Mouse (Mus musculus): ENCODE data around the gene Pirb.
"Not testable (repeated sequence)": the region's sequence is repeated elsewhere in the genome, so short reads cannot be mapped to it uniquely, and the experiment has no call there.

Gene Pirb

DNA sequence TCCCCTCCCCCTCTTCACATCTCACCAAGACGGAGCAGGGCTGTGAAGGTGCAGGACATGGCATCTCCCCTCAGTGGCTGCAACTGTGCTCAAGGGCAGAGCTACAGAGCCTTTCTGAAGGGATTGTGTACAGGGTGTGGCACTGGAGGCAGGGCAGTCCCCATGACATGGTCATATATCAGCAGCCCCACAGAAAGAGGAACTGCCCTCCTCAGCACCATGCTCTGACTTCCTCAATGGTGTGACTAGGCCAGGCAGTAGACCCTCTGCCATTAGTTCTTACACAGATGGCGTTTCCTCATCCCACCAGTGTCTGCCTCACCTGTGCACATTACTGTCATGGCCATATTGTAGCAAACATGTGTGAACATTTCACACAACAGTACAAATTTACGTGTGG, at the start of gene Pirb:
TSS of gene Pirb (minus strand) at position 124 of the 400 bp plus-strand sequence.
- not testable (repeated sequence) for DNase-seq (ENCODE audit: low spot score)

DNA sequence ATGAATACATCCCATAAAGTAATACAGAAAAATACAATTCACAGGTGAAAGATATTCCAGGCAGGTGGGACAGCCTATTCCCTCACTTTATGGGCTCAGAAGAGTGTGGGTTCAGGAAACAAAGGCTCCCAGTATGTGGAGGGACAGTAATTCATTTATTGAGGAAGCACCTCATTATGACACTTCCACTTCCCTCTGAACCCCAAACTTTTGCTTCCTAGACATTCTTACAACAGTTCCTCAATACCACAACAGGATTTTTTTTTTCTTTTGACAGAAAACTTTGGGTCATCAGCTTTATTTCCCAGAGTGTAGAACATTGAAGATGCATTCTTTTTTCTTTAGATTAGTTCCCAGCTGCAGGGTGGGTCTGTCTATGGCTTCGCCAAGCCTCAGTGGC, 12.5 kb upstream of the Pirb start:
- DNase-seq (ENCODE audit: low spot score): not testable (repeated sequence)

DNA sequence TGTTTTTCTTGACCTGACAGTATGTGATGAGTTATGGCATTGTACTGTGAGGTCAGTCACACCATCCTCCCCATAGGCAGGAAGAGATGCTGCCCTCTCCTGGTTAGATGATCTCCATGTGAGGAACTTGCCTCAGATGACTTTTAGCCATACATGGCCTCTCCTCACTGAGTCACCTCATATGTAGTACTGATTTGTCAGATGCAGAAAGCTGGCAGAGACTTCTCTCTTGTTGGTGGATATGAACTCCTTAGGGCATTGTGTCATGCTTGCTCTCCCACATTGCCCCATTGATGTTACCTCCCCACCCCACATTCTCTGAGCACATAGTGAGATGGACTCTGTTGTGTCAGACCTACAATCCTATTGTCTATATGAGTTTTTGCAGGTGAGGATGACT, 5.3 kb upstream of the Pirb start:
- DNase-seq (ENCODE audit: low spot score): not testable (repeated sequence)

- no peak for DNase-seq (ENCODE audit: low spot score)
These were observed 4.9 kb downstream of the Pirb start for GRCm38 (mm10) chr7:3715249-3715648.

GRCm38 (mm10) chr7:3712264-3712942, 7.8 kb downstream of the Pirb start:
- no peak for DNase-seq (ENCODE audit: low spot score)

DNA sequence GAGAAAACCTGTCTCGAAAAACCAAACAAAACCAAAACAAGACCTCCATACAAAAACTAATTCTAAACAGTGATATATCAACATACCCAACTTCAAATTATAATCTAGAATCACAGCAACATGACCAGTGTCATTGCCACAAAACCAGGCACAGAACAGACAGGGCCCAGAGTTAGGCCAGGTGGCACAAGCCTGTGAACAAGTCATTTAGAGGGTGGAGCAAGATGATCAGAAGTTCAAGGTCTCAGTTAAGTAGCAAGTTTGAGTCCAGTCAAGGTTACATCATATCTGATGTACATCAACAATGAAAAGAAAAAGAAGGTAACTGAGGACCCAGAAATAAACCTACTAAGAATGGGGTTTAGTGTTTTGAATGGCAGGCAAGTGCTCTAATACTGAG, 11.2 kb downstream of the Pirb start:
- no peak for DNase-seq (ENCODE audit: low spot score)

GRCm38 (mm10) chr7:3708447-3708980, 11.7 kb downstream of the Pirb start:
- not testable (repeated sequence) for DNase-seq (ENCODE audit: low spot score)

GRCm38 (mm10) chr7:3707568-3708413, 12.4 kb downstream of the Pirb start:
- no peak for DNase-seq (ENCODE audit: low spot score)

- DNase-seq (ENCODE audit: low spot score): no peak
These were observed 13.2 kb downstream of the Pirb start for GRCm38 (mm10) chr7:3707027-3707426.

DNA sequence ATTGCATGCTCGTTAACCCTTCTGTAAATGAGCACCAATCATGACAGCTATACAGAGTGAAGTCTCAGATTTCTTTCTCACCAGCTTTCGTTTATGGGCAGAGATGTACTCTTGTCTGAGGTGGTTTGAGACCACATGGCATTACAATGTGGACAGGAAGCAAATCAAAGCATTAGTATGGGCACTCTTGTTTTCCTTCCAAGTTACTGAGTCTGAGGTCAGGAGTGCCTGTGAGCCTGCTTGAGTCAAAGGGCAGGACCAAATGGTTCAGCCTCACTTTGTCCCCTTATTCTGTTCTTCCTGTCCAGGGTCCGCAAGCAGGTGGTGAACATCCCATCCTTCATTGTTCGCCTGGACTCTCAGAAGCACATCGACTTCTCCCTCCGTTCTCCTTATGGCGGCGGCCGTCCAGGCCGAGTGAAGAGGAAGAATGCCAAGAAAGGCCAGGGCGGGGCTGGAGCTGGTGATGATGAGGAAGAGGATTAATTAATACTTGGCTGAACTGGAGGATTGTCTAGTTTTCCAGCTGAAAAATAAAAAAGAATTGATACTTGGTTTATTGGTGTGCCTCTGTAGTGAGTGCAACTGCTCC, 13.8 kb downstream of the Pirb start:
- DNase-seq (ENCODE audit: low spot score): no peak

GRCm38 (mm10) chr7:3705911-3706310, 14.3 kb downstream of the Pirb start:
- DNase-seq (ENCODE audit: low spot score): no peak

GRCm38 (mm10) chr7:3705461-3705860, 14.7 kb downstream of the Pirb start:
- not testable (repeated sequence) for DNase-seq (ENCODE audit: low spot score)

GRCm38 (mm10) chr7:3704475-3704874, 15.7 kb downstream of the Pirb start:
- no peak for DNase-seq (ENCODE audit: low spot score)

- peak; percentile 94 for DNase-seq (ENCODE audit: low spot score)
These were observed 16.2 kb downstream of the Pirb start, which contains the start of gene Rps9 for GRCm38 (mm10) chr7:3703879-3704441. Gene Rps9, plus strand, starts transcription at chr7:3703993.

DNA sequence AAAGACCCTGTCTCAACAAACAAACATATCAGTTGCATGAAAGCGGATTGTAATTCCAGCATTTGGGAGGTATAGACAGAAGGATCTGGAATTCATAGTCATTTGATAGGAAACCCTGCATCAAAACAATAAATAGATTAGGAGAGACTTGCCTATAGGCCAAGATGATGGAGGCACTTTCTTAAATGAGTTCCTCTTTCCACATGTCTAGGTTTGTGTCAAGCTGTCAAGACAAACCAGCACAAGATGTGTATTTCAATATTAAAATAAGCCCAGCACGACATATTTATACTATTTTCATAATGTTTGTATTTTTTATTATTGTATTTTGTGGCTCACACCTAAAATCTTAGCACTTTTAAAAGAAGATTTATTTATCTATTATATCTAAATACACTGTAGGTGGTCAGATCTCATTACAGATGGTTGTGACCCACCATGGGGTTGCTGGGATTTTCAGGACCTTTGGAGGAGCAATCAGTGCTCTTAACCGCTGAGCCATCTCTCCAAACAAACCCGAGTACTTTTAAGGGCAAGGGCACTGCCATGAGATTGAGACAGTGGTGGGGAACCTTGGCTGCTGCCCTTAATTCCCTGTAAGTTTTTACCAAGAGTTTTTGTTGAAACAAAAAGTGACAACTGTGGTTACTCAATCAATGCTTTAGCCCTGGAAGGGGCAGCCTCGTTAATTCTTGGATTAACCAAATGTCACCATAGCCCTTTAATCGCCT, 16.9 kb downstream of the Pirb start:
- DNase-seq (ENCODE audit: low spot score): no peak

DNA sequence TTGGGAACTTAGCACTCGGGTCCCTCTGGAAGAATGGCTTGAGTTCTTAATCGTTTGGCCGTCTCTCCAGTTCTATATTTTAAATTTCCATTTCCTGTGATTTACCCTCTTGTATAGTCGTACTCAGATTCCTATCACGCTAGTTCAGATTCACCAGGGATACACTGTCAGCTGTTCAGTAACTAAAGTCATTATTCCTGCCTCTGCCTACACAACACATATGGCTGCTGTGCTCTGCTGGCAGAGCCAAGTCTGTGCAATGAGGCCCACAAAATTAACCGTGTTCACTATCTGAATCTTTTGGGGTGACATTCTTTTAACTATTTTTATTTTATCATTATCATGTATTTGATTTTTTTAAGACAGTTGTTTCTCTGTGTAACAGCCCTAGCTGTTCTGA, 21.7 kb downstream of the Pirb start:
- DNase-seq (ENCODE audit: low spot score): no peak

DNA sequence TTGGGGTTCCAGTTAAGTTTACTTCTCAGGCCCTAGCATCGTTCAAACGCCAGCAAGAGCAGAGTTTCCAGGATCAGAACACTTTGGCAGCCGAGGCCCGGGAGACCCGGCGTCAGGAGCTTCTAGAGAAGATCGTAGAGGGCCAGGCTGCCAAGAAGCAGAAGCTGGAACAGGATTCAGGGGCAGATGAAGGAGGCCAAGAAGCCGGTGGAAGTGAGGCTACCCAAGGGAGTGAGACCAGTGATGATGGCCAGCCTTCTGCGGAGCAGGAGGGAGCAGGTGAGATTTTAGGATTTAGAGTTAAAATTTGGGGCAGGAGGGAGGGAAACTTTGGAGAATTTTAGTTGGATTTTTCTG, 25.3 kb downstream of the Pirb start:
- peak; percentile 39 for DNase-seq (ENCODE audit: low spot score)

- peak; percentile 90 for DNase-seq (ENCODE audit: low spot score)
These were observed 25.9 kb downstream of the Pirb start for GRCm38 (mm10) chr7:3694076-3694948.

- DNase-seq (ENCODE audit: low spot score): no peak
These were observed 26.4 kb downstream of the Pirb start for GRCm38 (mm10) chr7:3693809-3694075.

DNA sequence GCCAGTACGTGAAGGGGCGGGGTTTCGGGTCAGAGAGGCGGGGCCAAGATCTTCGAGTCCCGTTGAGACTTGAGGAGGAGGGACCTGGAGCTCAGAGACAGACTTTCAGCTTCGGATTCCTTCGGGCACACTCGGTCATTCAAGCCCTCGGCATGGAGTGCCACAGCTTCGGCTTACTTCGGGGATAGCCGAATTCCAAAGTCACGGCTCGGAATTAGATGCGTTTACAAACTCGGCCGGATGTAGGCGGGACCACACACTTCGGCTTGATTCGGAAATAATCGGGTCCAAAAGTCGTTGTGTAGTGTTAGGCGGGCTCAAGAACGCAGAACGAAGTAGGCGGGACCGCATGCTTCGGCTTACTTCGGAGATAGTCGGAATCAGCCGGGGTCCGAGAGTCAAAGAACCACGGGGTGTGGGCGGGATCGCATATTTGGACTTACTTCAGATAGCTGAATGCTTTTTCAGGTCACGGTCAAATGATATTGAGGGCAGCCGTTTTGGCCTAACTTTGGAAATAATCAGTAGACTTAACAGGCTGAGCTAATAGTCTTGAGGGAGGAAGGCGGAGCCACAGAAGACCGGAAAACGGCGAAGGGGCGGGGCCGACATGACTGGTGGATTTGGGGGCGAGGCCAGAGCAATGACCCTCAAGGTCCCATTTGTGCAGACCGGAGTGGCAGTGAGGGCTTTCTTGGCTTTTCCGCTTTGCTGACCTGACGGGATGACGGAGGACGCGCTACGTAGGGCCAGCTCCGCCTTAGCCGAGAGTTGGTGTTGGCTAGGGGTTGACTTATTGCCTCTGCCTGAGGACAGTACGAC, 27.0 kb downstream of the Pirb start, which contains the start of gene Mboat7:
TSS of gene Mboat7 (minus strand) at position 537 of the 822 bp plus-strand sequence.
- DNase-seq (ENCODE audit: low spot score): peak; percentile 97

Measured in adipocyte (in vitro differentiated cells).